Mouse (Mus musculus) testis, adult 2 months (tissue): Measurements from ENCODE around the gene Pdia5.

Experiments used
- CTCF ChIP-seq: fragments of 200-500 bp; IDR thresholded peaks from 2 replicates; pipeline ENCODE4 v1.5.1; 2012; ENCODE audit warnings: low read depth, mild to moderate bottlenecking, inconsistent platforms, low read length, moderate library complexity; ENCODE audit not compliant: control insufficient read depth, insufficient read depth, insufficient replicate concordance
- POLR2A ChIP-seq: fragments of 200-500 bp; IDR thresholded peaks from 2 replicates; pipeline ENCODE4 v1.6.1; 2012; ENCODE audit warnings: low read depth, mild to moderate bottlenecking, inconsistent platforms, low read length, moderate library complexity; ENCODE audit not compliant: control insufficient read depth

DNA sequence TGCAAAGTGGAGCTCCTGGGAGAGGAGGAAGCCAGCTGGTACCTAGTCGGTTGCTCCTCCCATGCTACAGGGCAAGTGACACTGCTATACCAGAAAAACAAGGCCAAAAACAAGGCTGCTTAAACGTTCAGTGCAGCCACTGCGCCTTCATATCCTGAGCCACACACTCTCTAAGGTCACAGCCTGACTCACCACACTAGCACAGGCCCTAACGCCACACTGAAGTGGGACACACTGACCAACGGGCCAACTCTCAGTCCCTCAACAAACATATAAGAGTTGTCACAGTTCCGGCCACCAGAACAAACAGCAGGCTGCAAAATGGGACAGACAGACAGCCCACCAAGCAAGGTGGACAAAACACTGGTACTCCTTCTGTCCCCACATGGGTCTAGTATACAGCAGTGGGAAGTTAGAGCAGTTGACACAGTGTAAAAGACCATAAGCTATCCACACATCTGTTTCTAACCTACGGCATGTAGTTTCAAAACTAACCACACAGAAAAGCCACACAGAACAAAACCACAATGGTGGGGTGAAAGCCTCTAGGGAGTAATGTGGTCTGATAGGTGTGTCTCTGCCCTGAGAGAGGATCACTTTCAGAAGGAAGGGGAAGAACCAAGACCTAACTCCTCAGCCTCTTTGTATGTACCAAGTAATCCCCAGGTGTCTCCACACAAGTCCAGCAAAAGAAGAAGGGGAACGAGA is 6.0 kb downstream of the Pdia5 start:
- TF ChIP-seq POLR2A (no peak), CTCF (no peak)
